Mouse (Mus musculus) heart, embryonic 16.5 days (tissue): ENCODE data around the gene Mrps16. TPM values are rescaled to one million over a fixed set of nuclear protein-coding genes. Genes with fewer than 3 reads are reported as not detected.
A peak's percentile ranks its signal among the peaks of the same experiment; 100 is the strongest.

Source experiments
- ATAC-seq: fragments of 200-750 bp; cut with Nextera tagmentation; replicated peaks from 2 replicates; pipeline ENCODE4 v1.8.0; 2017; ENCODE audit warnings: moderate number of reproducible peaks; ENCODE audit not compliant: insufficient read depth, low FRiP score; ENCODE audit errors: extremely low read depth
- H3K27ac ChIP-seq: fragments of 300-500 bp; sonication (generic); 2 replicates; pipeline ENCODE4 v1.5.1; 2014; ENCODE audit warnings: mild to moderate bottlenecking, low read length, control low read depth, moderate library complexity
- H3K27me3 ChIP-seq: fragments of 300-500 bp; sonication (generic); 2 replicates; pipeline ENCODE4 v1.6.1; 2014; ENCODE audit warnings: low read length, mixed read lengths; ENCODE audit not compliant: control insufficient read depth, insufficient read depth
- H3K36me3 ChIP-seq: fragments of 300-500 bp; sonication (generic); 2 replicates; pipeline ENCODE4 v1.6.1; 2014; ENCODE audit not compliant: control insufficient read depth, insufficient read depth
- H3K4me1 ChIP-seq: fragments of 300-500 bp; sonication (generic); 2 replicates; pipeline ENCODE4 v1.6.1; 2014; ENCODE audit warnings: low read length, mixed read lengths; ENCODE audit not compliant: control insufficient read depth, insufficient read depth
- H3K4me2 ChIP-seq: fragments of 300-500 bp; sonication (generic); 2 replicates; pipeline ENCODE4 v1.6.1; 2014; ENCODE audit warnings: low read depth, mild to moderate bottlenecking, control low read depth, low read length
- H3K4me3 ChIP-seq: fragments of 300-500 bp; sonication (generic); 2 replicates; pipeline ENCODE4 v1.5.1; 2014; ENCODE audit warnings: mild to moderate bottlenecking, control low read depth, low read length
- H3K9ac ChIP-seq: fragments of 300-500 bp; sonication (generic); 2 replicates; pipeline ENCODE4 v1.6.1; 2014; ENCODE audit warnings: low read length, control low read depth
- H3K9me3 ChIP-seq: fragments of 300-500 bp; sonication (generic); replicated peaks from 2 replicates; pipeline ENCODE4 v1.6.1; 2016; ENCODE audit warnings: low read length; ENCODE audit not compliant: control insufficient read depth
- WGBS: fragments of 180-500 bp; shearing (Covaris S2); extraction: QIAGEN DNeasy Blood & Tissue Kit; methylation state at CpG from one replicate; pipeline ENCODE4 v1.1.7; 2014; 5-methylcytosine and 5-hydroxymethylcytosine counted together
- polyA plus RNA-seq: library from polyadenylated mRNA; unstranded; fragments of >200 nt; fragmentation: Nextera tagmentation; extraction: Ambion mirVana; gene quantifications from 2 replicates; pipeline ENCODE4 v1.2.1, GENCODE M21; 2015

Gene Mrps16
- polyA plus RNA-seq = 93.5 and 93.8 TPM in 2 replicates

DNA sequence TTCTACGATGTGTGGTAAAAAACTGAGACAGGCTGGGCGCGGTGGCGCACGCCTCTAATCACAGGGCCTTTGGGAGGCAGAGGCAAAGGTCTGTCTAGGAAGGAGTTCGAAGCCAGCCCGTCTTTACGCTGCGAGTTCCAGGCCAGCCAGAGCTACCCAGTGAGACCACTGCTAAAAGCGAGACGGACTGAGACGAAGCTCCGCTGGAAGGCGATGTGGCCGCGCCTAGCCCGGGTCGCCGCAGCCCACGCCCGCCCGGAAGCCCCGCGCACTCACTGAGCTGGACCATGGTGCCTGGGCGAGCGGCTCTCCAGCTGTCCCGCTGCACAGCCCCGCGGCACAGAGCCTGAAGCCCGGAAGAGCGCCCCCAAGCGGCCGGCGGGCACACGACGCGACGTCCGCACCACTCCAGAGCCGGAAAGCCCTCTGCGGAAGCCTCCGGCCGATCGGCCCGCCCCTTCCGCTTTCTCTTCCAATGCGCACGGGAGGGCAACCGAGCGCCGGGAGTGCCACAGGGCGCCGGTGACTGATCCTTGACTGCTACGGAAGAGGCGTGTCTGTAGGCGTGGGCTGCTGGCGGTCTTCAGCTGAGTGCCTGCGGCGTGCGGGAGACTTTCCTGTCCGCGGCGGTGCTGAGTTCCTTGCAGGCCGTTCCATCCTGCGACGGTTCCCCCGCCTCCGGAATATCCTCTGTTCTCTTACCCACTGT lies at the start of gene Mrps16:
Mrps16 (minus strand) TSS at position 430 of the 709 bp plus-strand sequence.
- Histone ChIP-seq H3K9me3 (no peaks in the 10 kb centered on the region), H3K36me3 (peaks cover 12% of the 10 kb centered on the region), H3K9ac (peak within 1 kb of the TSS; percentile 99), H3K27ac (peak within 1 kb of the TSS; percentile 91), H3K4me2 (peak within 1 kb of the TSS; percentile 84), H3K4me3 (peak within 1 kb of the TSS; percentile 90), H3K4me1 (peaks cover 8% of the 10 kb centered on the region), H3K27me3 (no peaks in the 10 kb centered on the region)
- 0% methylated on average over 68 of the region's 68 CpGs for WGBS
- peak; percentile 97 for ATAC-seq

DNA sequence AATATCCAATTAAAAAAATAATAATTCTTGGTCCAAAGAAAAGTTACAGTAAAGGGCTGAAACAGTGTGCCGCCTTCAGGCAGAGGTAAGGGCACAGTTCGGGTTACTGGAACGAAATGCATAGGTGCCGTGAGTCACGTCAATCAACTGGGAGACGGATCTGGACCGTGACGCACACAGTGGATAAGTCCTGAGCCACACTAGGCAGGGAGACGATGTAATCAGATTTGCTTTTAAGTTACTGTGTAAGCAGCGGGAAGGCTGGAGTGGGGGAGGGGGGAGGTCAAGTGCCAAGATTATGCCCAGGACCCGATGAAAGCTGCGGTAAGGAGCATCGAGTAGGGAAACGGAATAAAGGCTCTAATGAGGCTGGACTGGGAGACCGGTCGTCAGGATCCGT lies 48.8 kb upstream of the Mrps16 start:
- Histone ChIP-seq H3K27ac (no peak overlapping the region), H3K9me3 (no peaks in the 10 kb centered on the region), H3K9ac (no peak overlapping the region), H3K4me2 (peak overlapping the region; percentile 1; the same call in 1 of the 2 replicates), H3K36me3 (no peaks in the 10 kb centered on the region), H3K4me3 (no peak overlapping the region), H3K27me3 (no peaks in the 10 kb centered on the region), H3K4me1 (peaks cover 1% of the 10 kb centered on the region; the same call in 1 of the 2 replicates)
- ATAC-seq = no peak
- WGBS = 45% methylated on average over 17 of the region's 17 CpGs

DNA sequence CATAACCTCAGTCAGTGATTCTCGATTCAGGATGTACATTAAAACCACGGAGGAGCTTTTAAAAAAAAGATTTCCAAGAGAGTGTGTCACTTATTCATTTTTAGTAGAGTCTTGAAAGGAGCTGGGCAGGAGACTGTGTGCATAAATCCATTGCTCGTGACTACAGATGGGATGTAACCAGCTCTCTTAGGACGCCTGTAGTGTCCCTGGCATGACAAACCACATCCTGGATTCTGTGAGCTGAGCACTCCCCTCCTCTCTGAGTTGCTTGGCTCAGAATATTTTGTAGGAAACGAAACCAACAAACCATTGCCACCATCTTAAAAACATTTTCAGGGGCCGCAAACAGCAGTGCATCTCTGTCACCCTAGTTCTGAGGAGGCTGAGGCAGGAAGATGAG lies 43.5 kb upstream of the Mrps16 start:
- Histone ChIP-seq H3K9me3 (no peaks in the 10 kb centered on the region), H3K4me1 (no peaks in the 10 kb centered on the region), H3K4me2 (no peak overlapping the region), H3K4me3 (no peak overlapping the region), H3K27me3 (no peaks in the 10 kb centered on the region), H3K27ac (no peak overlapping the region), H3K36me3 (no peaks in the 10 kb centered on the region), H3K9ac (no peak overlapping the region)
- no peak for ATAC-seq
- WGBS = 60% methylated on average over 6 of the region's 6 CpGs

GRCm38 (mm10) chr14:20432420-20432819 lies 39.0 kb upstream of the Mrps16 start:
- H3K4me2 ChIP-seq = no peak overlapping the region
- WGBS = 83% methylated on average over 4 of the region's 4 CpGs
- H3K27ac ChIP-seq = no peak overlapping the region
- no peak overlapping the region for H3K4me3 ChIP-seq
- no peaks in the 10 kb centered on the region for H3K36me3 ChIP-seq
- H3K27me3 ChIP-seq = no peaks in the 10 kb centered on the region
- ATAC-seq = no peak
- no peaks in the 10 kb centered on the region for H3K4me1 ChIP-seq
- H3K9me3 ChIP-seq = no peaks in the 10 kb centered on the region
- H3K9ac ChIP-seq = no peak overlapping the region

GRCm38 (mm10) chr14:20431726-20432125 lies 38.3 kb upstream of the Mrps16 start:
- H3K27me3 ChIP-seq = no peaks in the 10 kb centered on the region
- 60% methylated on average over 6 of the region's 6 CpGs for WGBS
- no peaks in the 10 kb centered on the region for H3K9me3 ChIP-seq
- no peak overlapping the region for H3K9ac ChIP-seq
- H3K4me3 ChIP-seq = no peak overlapping the region
- no peak overlapping the region for H3K27ac ChIP-seq
- no peak for ATAC-seq
- H3K4me1 ChIP-seq = no peaks in the 10 kb centered on the region
- H3K36me3 ChIP-seq = no peaks in the 10 kb centered on the region
- H3K4me2 ChIP-seq = no peak overlapping the region

DNA sequence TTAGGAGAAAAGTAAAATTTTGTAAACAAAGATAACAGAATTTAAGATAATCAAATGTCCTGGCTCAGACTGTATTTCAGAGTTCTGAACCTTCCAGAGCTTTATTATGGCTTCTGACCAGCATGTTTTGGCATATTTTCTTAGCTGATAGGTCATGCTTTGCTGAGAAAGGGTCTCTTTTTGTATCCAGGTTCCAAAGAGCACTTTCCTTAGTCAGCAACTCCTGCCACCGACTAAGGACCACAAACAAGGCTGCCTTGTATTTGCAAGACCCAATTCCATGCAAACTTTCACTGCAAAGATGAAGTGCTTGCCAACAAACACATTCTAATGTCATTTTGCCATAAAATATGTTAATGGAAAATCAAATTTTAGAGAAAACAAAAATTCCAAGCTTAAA lies 36.4 kb upstream of the Mrps16 start:
- Histone ChIP-seq H3K9me3 (no peaks in the 10 kb centered on the region), H3K4me2 (no peak overlapping the region), H3K36me3 (no peaks in the 10 kb centered on the region), H3K9ac (no peak overlapping the region), H3K4me1 (no peaks in the 10 kb centered on the region), H3K27me3 (no peaks in the 10 kb centered on the region), H3K4me3 (no peak overlapping the region), H3K27ac (no peak overlapping the region)
- no peak for ATAC-seq
- 46% methylated on average over 1 of the region's 1 CpGs for WGBS

DNA sequence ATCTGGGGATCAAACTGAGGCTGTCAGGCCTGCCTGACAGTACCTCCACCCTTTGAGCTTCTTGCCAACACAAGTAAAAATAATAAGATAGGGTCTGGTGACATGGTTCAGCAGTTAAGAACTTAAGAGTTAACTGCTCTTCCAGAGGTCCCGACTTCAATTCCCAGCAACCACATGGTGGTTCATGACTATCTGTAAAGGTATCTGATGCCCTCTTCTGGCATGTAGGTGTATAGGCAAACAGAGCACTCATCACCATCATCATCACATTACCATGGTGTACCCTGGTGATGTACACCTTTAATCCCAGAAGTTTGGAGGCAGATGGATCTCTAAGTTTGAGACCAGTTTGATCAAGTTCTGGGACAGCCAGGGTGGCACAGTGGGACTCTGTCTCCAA lies 35.2 kb upstream of the Mrps16 start:
- H3K27me3 ChIP-seq = no peaks in the 10 kb centered on the region

DNA sequence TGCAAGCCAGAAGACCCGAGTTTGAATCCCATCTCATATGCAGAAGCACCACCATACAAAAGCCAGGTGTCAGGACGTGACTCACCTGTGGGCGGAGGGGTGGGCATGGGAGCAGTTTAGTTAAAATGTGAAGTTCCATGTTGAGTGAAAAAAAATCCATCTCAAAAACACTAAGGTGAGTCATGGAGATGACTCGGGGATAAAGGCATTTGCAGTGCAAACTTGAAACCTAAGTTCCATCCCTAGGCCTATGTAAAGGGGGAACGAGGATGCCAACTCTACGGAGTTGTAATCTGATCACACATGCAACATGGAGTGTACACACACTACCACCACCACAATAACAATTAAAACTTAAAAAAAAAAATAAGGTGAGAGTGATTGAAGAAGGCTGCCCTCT lies 29.6 kb upstream of the Mrps16 start:
- Histone ChIP-seq H3K4me3 (no peak overlapping the region), H3K9ac (no peak overlapping the region), H3K27ac (no peak overlapping the region), H3K4me2 (no peak overlapping the region), H3K27me3 (no peaks in the 10 kb centered on the region), H3K36me3 (no peaks in the 10 kb centered on the region), H3K4me1 (no peaks in the 10 kb centered on the region), H3K9me3 (no peaks in the 10 kb centered on the region)
- 82% methylated on average over 6 of the region's 6 CpGs for WGBS
- ATAC-seq = no peak

More for the DNA sequence above, 35.2 kb upstream of the Mrps16 start:
- no peak for ATAC-seq
- H3K36me3 ChIP-seq = no peaks in the 10 kb centered on the region
- no peaks in the 10 kb centered on the region for H3K9me3 ChIP-seq
- H3K4me1 ChIP-seq = no peaks in the 10 kb centered on the region
- H3K27ac ChIP-seq = no peak overlapping the region
- no peak overlapping the region for H3K9ac ChIP-seq
- no peak overlapping the region for H3K4me3 ChIP-seq
- no peak overlapping the region for H3K4me2 ChIP-seq
- WGBS = 44% methylated on average over 1 of the region's 1 CpGs

GRCm38 (mm10) chr14:20422257-20422656 lies 28.8 kb upstream of the Mrps16 start:
- H3K4me3 ChIP-seq = no peak overlapping the region
- H3K4me1 ChIP-seq = no peaks in the 10 kb centered on the region
- H3K27me3 ChIP-seq = no peaks in the 10 kb centered on the region
- no peaks in the 10 kb centered on the region for H3K9me3 ChIP-seq
- H3K36me3 ChIP-seq = no peaks in the 10 kb centered on the region
- ATAC-seq = 0 out of 2 replicates have a peak, but pooled peaks have one; percentile 28
- H3K4me2 ChIP-seq = no peak overlapping the region
- no peak overlapping the region for H3K27ac ChIP-seq
- no peak overlapping the region for H3K9ac ChIP-seq
- WGBS = 35% methylated on average over 7 of the region's 7 CpGs
